Mouse (Mus musculus): ENCODE data around the gene Clec2e.
"Not testable (repeated sequence)": the region's sequence is repeated elsewhere in the genome, so short reads cannot be mapped to it uniquely, and the experiment has no call there.

Gene Clec2e

DNA sequence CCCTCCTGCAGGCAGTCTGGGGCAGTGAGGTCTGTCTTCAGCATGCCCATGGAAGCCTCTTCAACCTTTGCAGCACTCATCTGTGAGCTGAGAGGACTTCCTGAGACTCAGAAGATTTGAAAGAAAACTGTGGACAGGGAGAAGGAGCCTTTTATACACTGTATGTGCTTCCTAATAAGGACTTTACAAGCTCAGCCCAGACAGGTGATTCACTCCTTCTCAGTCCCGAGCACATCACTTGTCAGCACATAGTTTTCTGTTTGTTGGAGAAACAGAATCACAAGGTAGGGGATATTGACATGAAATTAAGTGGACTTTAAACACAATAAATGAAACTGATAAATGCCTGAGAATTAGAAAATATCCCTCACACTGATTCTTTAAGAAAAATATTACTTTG, at the start of gene Clec2e:
TSS of gene Clec2e (minus strand) at position 120 of the 400 bp plus-strand sequence.
- not testable (repeated sequence) for DNase-seq (ENCODE audit: low spot score in 2 of 2)

DNA sequence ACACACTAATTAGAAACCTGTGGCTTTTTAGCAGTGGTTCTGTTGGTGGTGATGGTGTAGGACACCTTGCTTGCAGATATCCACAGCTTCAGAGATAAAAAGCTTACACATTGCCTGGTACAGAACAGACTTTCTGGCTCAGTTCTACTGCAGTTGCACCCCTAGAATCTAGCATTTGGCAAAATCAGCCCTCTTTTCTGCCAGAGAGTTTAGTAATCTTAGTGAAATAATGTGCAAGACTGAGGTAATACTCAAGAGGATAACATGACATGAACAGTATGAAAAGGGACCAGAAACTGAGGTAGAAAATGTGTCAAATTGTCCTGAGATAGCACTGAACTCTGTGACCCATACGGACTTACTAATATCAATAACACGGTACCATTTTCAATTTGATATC, 46.1 kb upstream of the Clec2e start:
- DNase-seq (ENCODE audit: low spot score in 2 of 2): no peak

DNA sequence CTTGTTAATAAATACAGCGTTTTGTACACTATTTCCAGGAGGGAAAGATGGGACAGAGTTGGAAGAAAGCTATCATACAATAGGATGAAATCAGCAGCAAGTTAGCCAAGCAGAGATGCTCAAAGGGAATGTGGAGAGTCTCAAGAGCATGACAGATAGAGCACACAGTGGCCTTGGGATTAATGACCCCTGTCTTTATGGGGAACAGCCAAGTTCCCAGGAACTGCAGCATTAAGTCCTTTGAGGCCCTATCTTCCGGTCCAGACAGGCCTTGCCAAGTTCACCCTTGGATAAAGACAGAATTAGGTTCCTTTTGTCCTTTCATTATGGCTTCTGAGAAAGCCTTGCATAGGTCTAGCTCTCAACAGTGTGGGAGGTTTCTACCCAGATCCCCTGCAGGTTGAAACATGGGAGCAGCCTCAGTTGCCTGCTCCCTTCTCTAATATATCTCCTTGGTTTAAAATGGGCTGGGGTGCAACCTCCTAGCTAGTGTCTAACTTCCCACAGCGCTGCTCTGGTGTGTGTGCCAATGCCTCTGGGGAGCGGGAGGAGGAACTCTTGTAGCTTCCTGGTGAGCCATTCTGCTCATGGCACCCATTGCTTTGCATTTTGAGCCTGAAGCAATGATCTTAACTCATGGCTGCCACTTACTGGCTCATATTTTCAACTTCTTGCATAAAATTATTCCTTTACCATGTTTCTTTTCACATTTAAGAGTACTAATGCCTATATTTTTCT, 32.1 kb upstream of the Clec2e start:
- DNase-seq (ENCODE audit: low spot score in 2 of 2): no peak

DNA sequence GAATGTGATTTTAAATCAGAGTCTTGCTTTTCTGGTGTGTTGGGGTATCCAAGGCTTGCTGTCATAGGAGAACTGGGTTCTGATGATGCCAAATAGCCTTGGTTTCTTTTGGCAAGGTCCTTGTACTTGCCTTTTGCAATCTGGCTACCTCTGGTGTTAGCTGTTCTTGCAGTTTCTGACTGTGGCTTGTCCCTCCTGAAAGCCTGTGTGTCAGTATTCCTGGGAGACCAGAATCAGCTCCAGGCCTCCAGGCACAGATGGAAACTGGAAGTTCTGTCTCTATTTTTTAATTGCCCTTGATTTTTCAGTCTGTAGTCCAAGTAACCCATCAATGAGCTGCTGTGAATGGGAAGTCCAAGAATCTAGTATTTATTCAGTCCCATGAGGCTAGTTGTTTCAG, 26.1 kb upstream of the Clec2e start:
- no peak for DNase-seq (ENCODE audit: low spot score in 2 of 2)

DNA sequence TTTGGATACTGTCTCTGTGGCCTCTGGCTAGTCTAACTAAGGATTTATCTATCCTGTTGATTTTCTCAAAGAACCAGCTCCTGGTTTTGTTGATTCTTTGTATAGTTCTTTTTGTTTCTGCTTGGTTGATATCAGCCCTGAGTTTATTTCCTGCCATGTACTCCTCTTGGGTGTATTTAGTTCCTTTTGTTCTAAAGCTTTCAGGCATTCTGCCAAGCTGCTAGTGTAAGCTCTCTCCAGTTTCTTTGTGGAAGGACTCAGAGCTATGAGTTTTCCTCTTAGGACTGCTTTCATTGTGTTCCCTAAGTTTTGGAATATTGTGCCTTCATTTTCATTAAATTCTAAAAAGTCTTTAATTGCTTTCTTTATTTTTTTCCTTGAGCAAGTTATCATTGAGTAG, 23.8 kb upstream of the Clec2e start:
- DNase-seq (ENCODE audit: low spot score in 2 of 2): not testable (repeated sequence)

DNA sequence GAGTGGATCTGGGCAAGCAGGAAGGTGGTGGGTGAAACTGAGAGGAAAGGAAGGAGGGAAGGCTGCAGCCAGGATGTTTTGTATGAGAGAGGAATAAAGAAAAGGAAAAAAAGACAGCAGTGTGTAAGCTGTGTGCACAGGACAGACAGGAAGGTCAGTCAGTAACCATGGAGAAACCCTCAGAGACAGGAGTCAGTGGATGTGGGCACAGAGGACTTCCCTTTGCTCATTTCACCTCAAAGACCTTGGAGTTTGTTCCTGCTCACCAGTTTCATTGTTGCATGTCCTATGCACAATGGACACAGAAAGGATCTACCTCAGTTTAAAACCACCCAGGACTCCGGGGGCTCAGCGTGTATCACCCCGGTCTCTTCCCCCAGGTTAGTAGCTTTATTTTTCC, 15.5 kb upstream of the Clec2e start:
- no peak for DNase-seq (ENCODE audit: low spot score in 2 of 2)

DNA sequence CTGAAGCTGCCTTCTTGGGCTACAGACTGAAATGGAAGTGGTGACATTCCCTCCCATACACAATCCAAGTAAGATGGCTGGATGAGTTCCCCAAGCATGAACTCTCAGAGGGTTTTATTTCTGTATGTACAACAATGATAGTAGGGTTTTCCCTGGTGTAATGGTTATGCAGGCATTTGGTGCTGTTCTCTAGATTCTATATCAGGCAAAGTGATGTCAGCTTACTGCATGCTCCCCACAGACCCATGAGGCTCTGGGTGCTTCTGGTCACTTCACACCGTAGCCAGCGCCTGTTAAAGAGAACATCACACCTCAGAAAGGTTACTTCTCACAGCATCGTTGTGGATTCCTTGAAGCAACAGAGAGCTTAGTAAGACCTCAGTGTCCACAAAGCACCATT, 13.5 kb upstream of the Clec2e start:
- not testable (repeated sequence) for DNase-seq (ENCODE audit: low spot score in 2 of 2)

DNA sequence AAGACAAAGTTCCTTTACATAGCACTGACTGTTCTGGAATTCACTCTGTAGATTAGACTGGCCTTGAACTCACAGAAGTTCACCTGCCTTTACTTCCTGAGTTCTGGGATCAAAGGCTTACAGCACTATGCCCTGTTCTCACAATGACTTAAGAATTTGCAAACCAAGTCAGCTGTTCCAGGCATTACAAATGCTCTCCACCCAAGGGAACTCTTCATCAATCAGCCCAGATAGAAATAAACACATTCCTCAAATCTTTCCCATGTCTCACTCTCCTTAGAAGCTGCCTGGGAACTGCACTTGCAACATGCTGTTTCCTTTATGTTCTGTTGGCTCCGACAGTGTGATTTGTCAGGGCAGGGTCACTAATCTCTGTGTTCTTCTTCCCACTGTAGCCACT, 13.1 kb upstream of the Clec2e start:
- no peak for DNase-seq (ENCODE audit: low spot score in 2 of 2)

DNA sequence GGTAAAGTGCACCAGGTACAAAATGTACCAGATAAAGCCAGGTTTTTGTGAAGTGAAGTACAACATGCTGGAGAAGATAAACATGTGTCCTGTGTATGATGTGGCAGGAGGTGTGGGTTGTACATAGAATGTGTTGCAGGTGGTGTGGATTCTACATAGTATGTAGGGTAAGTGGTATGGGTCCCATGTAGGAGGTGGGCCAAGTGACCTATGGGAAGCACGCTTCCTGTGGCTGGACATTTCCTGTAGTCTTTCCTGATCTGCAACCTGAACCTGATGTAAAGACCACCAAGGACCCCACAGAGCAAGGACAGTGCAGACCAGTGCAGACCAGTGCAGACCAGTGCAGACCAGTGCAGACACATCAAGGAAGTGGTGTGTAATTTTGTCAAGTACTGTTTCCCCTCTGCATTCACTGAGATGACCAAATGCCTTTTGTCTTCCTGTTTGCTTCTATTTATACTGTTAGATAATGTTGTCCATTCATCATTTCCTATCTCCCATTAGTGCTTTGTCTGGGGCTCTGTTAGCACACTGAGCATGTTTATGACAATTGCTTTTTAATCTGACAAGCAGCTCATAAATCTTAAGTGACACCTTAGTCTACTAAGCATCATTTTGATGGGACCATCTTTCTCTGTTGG, 12.4 kb upstream of the Clec2e start:
- DNase-seq (ENCODE audit: low spot score in 2 of 2): no peak

DNA sequence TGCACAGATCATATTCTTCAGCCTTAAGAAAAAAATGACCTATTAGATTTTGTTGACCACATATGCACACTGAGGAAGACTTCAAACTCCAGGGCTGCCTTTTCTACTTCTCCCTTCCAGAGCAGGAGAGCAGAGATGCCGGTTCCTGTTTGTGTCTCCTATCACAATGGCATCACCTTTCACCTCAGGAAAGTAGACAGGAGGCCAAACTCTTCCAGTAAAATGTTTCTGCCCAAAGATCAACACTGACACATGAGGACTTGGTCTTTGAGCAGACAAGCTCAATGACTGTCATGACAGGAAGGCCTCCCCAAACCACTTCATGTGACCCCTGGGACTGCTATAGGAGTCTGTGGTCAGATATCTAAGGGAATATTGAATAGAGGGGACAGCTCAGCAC, 11.8 kb upstream of the Clec2e start:
- no peak for DNase-seq (ENCODE audit: low spot score in 2 of 2)

DNA sequence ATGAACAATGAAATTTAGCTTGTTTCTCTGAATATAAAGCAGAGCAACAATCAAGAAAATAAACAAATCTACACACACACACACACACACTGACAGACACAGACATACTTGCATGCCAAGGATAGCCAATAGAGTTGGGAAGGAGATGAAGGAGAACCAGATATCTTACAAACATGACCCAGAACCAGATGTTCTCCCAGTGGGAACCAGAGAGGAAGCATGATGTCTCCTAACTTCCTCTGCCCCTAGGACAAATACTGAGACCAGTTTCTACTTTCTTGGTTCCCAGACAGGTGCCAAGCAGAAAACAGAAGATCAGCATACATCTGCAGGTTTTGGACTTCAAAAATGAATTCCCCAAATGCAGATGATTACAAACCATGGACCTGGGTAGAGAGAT, 7.2 kb upstream of the Clec2e start:
- no peak for DNase-seq (ENCODE audit: low spot score in 2 of 2)

DNA sequence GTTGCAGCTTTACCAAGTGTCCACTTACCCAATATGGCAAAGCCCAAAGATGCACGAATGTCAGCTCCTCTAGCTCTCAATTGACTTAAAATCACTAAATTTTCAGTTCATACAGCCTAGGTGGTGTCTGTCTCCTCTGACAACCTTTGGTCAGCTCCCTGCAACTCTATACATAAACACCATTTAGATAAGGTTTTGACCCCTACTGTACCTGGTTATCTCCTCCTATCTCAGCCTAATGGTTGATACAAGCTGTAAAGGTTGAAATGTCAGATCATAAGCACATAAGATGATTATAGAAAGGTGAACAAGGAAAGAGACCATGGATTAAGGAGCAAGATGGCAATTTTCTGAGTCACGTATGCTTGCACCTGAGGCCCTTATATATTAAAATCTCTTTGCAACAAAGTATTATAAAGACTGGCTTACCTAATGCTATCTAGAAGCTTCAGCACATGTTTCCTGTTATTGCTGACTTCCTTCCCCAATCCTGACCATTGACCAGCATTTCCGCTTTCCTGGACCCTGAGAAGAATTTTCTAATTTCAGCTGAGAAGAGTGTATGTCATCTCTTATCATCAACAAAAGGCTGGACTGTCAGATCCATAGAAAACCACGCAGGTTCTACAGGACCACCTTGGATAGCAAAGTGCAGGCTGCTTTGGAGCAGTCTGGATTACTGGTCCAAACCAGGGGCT, 2.3 kb upstream of the Clec2e start:
- no peak for DNase-seq (ENCODE audit: low spot score in 2 of 2)

DNA sequence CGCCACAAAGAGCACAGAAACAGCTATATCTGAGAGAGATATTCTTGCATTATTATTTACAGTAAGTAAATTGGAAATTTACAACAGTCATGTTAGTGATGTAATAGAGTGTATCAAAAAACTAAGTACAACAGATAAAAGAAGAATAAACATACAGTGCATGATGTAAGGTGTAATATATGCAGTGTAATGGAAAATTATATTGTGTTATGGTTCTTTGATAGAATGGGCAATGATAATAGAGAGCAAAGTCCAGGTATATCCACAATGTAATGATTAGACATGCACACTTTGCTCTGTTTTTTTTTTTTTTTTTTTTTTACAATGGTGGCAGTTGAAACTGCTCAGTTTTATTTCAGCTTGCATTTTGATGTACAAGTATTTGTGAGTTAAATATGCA, 891 bp upstream of the Clec2e start:
- no peak for DNase-seq (ENCODE audit: low spot score in 2 of 2)

DNA sequence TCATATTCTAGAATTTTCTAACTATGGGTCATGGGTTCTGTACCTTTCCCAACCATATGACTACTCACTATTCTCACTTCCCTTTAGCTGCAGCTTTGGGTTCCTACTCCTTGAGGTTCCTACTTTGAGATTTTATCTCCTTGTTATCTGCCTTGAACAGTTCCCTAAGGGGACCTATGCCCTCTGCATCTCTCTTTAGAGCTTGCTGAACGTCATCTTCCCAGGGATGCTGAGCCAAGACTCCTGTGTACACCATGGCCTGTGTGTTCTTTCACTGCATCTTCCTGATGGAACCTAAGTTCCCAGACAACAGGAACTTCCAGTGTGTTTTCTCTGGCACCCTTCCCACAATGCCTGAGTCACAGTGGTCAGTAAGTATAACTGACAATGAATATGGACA, 2.8 kb downstream of the Clec2e start:
- no peak for DNase-seq (ENCODE audit: low spot score in 2 of 2)

DNA sequence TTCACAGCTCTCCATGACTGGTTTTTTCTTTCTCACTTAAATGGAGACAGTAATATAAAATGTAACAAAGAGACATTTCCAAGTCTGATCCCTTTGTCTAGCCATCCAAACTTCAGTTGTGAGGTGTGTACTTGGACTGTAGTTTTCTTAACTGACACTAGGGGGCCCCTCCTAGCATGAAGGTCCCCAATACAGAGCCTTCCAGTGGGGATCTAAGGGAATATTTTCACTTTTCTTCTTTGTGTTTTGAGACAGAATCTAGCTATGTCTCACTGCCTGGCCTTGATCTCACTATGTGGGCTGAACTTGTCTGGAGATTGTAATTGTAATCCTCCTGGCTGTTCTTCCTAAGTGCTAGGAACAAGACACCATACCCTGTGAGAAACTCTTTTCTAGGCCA, 5.5 kb downstream of the Clec2e start:
- DNase-seq (ENCODE audit: low spot score in 2 of 2): no peak

DNA sequence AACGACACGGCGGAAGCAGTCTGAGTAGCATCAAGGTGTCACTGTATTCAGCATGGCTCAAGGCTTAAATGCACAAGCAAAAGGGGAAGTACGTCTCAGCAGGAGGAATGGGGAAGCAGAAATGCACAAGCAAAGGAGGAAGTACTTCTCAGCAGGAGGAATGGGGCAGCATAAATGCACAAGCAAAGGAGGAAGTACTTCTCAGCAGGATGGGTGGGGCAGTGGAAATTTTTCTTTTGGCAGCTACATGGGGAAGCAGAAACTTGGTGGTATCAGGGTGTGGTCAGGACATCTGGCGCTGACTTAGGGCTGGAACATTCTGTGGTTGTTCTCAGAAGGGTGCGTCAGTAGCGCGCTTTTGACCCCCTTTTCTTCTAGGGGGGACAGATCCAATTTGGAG, 12.1 kb downstream of the Clec2e start:
- DNase-seq (ENCODE audit: low spot score in 2 of 2): not testable (repeated sequence)

DNA sequence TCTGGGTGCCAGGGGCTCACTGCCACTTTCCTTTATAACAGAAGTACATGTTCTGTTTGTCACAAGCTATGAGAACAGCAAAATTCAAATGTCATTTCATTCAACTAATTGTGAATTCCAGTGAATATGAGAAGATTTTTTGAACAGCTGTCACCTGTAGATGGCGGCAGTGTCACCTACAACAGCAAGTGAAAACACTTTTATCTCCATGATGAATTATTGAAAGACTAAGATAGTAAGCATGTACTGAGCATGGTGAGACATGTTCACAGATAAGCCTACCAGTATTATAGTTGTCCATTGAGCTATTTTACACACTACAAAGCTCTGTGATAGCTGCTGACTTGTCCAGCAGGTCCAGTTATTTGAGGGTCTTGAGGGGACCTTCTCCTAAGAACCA, 12.6 kb downstream of the Clec2e start:
- DNase-seq (ENCODE audit: low spot score in 2 of 2): no peak

DNA sequence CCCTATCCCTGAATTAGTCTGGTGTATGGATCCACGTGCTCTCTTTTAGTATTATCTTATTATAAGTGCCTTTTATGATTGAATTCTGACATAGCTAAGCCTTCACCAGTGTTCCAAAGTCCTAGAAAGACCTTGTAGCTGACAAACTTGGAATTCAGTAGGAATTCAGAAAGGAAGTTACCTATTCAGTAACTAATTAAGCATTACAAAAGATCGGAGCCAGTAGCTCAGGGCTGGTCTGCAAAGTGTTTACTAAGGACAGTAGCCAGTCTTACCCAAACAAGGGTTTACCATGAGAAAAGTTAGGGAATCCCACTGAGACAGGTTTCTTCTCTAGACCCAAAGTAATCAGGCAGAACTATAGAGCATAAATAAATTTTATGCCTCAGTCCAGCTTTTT, 14.7 kb downstream of the Clec2e start:
- DNase-seq (ENCODE audit: low spot score in 2 of 2): not testable (repeated sequence)

DNA sequence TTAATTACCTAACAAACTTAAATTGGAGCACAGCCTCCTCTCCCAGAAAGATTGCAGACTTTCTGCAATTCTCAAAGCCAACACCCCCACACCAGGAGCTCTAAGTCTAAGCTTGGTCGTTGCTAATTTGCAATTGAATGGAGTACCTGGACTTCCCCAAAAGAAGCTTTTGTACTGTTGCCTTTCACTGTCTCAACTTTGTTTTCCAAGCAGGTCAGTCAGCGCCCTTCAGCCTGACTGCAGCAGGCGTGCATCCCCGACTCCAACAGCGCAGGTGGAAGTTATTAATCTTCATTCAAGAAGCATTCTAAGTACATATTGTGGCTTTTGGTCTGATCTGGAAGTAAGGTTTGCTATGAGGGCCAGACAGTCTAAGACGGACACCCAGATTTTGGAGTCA, 15.6 kb downstream of the Clec2e start:
- no peak for DNase-seq (ENCODE audit: low spot score in 2 of 2)

DNA sequence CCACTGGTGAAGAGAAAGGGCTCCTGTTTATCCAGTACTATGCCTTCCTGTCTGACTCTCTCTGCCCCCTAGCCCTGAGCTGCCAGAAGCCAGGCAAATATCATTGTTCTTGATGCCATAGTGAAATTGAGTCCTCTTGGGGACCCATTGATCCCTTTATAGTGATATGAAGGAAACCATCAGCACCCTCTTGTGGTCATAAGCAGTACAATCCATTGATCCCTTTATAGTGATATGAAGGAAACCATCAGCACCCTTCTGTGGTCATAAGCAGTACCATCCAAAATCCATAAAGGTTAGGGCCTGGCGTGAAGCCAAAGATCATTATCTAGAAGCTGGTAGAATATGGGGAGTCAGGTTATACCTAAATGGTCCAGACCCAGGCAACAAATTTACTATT, 33.7 kb downstream of the Clec2e start:
- DNase-seq (ENCODE audit: low spot score in 2 of 2): no peak

DNA sequence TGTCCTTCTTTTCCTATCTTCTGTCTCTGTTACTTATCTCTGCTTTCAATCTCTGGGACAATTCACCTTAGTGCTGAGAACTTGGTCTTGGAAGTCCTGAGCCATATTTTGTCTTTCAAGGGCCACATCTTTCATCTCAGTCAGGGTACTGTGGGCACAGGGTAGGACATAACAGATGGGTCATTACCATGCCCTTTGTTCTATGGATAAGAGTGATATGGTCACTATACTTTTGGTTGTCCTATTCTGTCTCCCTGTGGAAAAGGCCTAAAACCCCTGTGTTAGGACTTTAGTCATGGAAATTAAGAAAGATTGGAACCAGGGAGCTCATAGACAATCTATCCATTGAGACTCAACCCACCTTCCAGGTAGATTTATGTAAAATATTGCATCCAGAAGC, 34.2 kb downstream of the Clec2e start:
- no peak for DNase-seq (ENCODE audit: low spot score in 2 of 2)

DNA sequence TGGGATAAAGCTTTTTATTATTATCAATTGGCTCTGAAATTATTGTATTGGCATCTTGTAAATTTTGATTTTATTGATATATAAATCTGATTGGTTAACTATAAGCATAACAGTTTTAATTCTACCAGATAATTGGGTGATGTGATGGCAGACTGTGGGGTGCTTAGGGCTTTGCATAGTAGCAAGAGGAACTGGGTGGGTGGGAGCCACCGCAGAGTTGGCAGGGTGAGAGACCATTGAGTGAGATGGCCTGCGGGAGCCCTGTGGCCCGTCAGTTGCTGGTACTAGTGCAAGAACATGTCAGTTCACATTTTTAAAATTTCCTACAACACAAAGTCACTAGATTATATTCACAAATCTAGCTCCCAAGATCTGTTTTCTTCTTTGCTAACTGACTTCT, 34.9 kb downstream of the Clec2e start:
- no peak for DNase-seq (ENCODE audit: low spot score in 2 of 2)

DNA sequence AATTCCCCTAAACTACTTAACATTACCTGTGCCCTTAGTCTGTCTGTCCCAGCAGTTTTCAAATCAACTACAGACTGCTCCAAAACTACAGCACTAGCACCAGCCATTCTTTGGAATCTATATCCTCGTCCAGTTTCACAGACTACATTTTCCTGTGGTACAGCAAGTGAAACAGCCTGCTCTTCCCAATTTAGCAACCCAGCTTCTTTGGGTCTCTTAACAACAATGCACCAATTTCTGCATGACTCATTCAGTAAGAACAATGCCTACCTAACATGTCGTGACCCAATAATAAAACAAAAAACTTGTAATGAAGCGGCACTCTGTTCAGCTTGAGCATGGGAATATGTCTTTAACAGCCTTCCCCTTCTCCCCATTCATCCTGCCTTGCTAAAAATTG, 35.3 kb downstream of the Clec2e start:
- DNase-seq (ENCODE audit: low spot score in 2 of 2): no peak

Data from urinary bladder, postnatal 4 days (tissue).